Mouse (Mus musculus): Measurements from ENCODE around the gene Carm1. TPM values are rescaled to one million over a fixed set of nuclear protein-coding genes. Genes with fewer than 3 reads are reported as not detected.
"Not testable (repeated sequence)": the region's sequence is repeated elsewhere in the genome, so short reads cannot be mapped to it uniquely, and the experiment has no call there.

The Carm1 gene
- polyA plus RNA-seq, 1 experiment from 2014 or later, result 29.9 TPM

- Histone ChIP-seq H3K4me2 (no peak overlapping the region), H3K9me3 (no peaks in the 10 kb centered on the region), H3K9ac (no peak overlapping the region), H3K27ac (no peak overlapping the region), H3K4me3 (no peak overlapping the region), H3K36me3 (no peaks in the 10 kb centered on the region), H3K27me3 (no peaks in the 10 kb centered on the region), H3K4me1 (replicated peaks) (no peaks in the 10 kb centered on the region)
- 90% methylated on average over 6 of the region's 6 CpGs for WGBS
- no peak for ATAC-seq (ENCODE audit: low FRiP score)
Measured at GRCm38 (mm10) chr9:21517947-21518495, 28.7 kb upstream of the Carm1 start.

DNA sequence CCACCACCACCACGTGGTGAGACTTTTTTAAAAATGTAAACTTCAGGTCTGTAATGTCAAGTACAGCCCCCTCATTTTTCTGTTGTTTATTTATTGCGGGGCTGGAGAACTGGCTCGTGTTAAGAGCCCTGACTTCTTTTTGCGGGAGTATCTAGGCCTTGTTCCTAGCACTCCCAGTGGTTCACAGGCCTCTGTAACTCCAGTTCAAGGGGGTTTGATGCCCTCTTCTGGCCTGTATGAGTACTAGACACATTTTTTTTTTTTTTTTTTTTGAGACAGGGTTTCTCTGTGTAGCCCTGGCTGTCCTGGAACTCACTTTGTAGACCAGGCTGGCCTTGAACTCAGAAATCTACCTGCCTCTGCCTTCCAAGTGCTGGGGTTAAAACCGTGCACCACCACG, 28.0 kb upstream of the Carm1 start:
- not testable (repeated sequence) for H3K4me3 ChIP-seq; H3K9ac ChIP-seq; H3K36me3 ChIP-seq; ATAC-seq (ENCODE audit: low FRiP score); H3K9me3 ChIP-seq; H3K27me3 ChIP-seq; H3K4me1 ChIP-seq (replicated peaks); H3K4me2 ChIP-seq; H3K27ac ChIP-seq
- WGBS, result 89% methylated on average over 6 of the region's 6 CpGs

GRCm38 (mm10) chr9:21525142-21525936, 21.4 kb upstream of the Carm1 start:
- H3K9me3 ChIP-seq, result no peaks in the 10 kb centered on the region
- ATAC-seq (ENCODE audit: low FRiP score), result no peak

DNA sequence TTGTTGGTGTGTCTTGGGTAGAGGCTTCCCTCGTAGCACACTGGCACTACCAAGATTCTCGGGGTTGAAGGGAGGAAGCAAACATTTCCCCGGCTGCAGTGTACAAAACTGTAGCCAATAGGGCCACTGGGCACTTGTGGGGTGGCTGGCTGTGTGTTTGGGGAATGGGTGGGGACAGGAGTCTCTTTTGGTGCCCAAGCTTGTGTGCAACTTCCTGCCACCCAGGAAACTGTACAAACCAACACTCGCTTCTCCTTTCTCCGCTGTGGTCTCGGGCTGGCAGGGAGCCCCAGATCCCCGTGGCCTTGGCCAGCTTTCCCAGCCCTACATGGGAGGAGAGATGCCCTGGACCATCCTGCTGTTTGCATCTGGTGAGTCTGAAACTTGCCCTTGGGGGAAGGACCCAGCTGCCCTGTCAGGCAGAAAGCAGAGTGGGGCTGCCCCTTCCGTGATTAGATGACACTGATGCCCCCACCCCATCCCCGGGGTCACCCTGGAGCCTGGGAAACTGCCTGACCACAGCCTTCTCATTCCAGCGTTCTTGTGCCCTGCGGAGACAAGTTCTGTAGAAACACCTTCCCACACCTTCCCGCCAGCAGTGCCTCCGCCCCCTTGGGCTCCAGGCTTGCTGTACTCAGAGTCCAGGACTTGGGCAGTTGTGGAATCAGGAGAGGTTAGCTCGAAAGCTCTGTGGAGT, 20.6 kb upstream of the Carm1 start, which contains the start of gene AB124611:
AB124611 (plus strand) TSS at position 240 of the 697 bp plus-strand sequence.
- Histone ChIP-seq H3K36me3 (no peaks in the 10 kb centered on the region), H3K9me3 (no peaks in the 10 kb centered on the region), H3K4me3 (no peak within 1 kb of the TSS), H3K9ac (no peak within 1 kb of the TSS), H3K27me3 (no peaks in the 10 kb centered on the region), H3K27ac (no peak within 1 kb of the TSS), H3K4me1 (replicated peaks) (0 out of 2 replicates have a peak, but pooled peaks cover 5% of the 10 kb centered on the region), H3K4me2 (no peak within 1 kb of the TSS)
- ATAC-seq (ENCODE audit: low FRiP score), result no peak
- WGBS, result 68% methylated on average over 14 of the region's 14 CpGs

More at GRCm38 (mm10) chr9:21525142-21525936, 21.4 kb upstream of the Carm1 start:
- H3K4me3 ChIP-seq, result no peak overlapping the region
- no peaks in the 10 kb centered on the region for H3K36me3 ChIP-seq
- no peak overlapping the region for H3K9ac ChIP-seq
- 83% methylated on average over 7 of the region's 7 CpGs for WGBS
- no peak overlapping the region for H3K4me2 ChIP-seq
- H3K27ac ChIP-seq, result no peak overlapping the region
- no peaks in the 10 kb centered on the region for H3K27me3 ChIP-seq
- H3K4me1 ChIP-seq (replicated peaks), result 0 out of 2 replicates have a peak, but pooled peaks cover 5% of the 10 kb centered on the region

DNA sequence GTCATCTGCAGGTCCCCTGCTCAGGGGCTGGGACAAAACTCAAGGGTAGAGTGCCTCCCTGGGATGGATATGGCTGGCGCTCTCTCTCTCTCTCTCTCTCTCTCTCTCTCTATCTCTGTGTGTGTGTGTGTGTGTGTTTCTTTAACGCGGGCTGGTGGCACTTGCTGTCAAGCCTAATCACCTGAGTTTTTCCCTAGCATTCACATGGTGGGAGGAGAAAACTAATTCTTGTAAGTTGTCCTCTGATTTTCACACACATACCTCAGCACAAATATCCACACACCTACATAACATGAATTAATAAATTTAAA, 20.1 kb upstream of the Carm1 start:
- Histone ChIP-seq H3K36me3 (no peaks in the 10 kb centered on the region), H3K27ac (no peak overlapping the region), H3K27me3 (no peaks in the 10 kb centered on the region), H3K4me2 (no peak overlapping the region), H3K9me3 (no peaks in the 10 kb centered on the region), H3K9ac (no peak overlapping the region), H3K4me1 (replicated peaks) (0 out of 2 replicates have a peak, but pooled peaks cover 5% of the 10 kb centered on the region), H3K4me3 (no peak overlapping the region)
- 94% methylated on average over 3 of the region's 3 CpGs for WGBS
- no peak for ATAC-seq (ENCODE audit: low FRiP score)

GRCm38 (mm10) chr9:21527100-21527801, 19.4 kb upstream of the Carm1 start:
- Histone ChIP-seq H3K4me2 (no peak overlapping the region), H3K4me1 (replicated peaks) (0 out of 2 replicates have a peak, but pooled peaks cover 5% of the 10 kb centered on the region), H3K4me3 (no peak overlapping the region), H3K27me3 (no peaks in the 10 kb centered on the region), H3K27ac (no peak overlapping the region), H3K36me3 (no peaks in the 10 kb centered on the region), H3K9ac (no peak overlapping the region), H3K9me3 (no peaks in the 10 kb centered on the region)
- WGBS, result 98% methylated on average over 2 of the region's 2 CpGs
- no peak for ATAC-seq (ENCODE audit: low FRiP score)

- no peak overlapping the region for H3K9ac ChIP-seq
- no peaks in the 10 kb centered on the region for H3K36me3 ChIP-seq
- H3K4me1 ChIP-seq (replicated peaks), result 0 out of 2 replicates have a peak, but pooled peaks cover 5% of the 10 kb centered on the region
- no peaks in the 10 kb centered on the region for H3K27me3 ChIP-seq
- no peak for ATAC-seq (ENCODE audit: low FRiP score)
- no peaks in the 10 kb centered on the region for H3K9me3 ChIP-seq
- no peak overlapping the region for H3K27ac ChIP-seq
- 78% methylated on average over 1 of the region's 1 CpGs for WGBS
- no peak overlapping the region for H3K4me3 ChIP-seq
- no peak overlapping the region for H3K4me2 ChIP-seq
Measured at GRCm38 (mm10) chr9:21527917-21528324, 18.8 kb upstream of the Carm1 start.

DNA sequence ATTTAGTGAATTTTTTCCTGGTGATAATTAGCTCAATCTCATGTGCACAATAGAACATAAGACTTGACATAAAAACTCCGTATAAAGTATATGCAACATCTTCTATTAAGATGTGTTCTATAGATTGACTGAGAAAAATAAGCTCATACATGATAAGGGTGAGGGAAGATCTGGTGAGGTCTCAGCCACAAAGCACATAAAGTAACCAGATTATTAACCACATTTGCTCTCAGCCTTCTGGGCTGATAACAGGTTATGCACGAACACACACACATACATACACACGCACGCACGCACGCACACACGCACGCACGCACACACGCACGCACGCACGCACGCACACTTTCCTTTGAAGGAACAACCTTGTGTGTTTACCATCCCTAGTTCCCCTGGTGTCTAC, 10.2 kb upstream of the Carm1 start:
- Histone ChIP-seq H3K9ac (no peak overlapping the region), H3K4me2 (no peak overlapping the region), H3K9me3 (no peaks in the 10 kb centered on the region), H3K4me3 (no peak overlapping the region), H3K36me3 (no peaks in the 10 kb centered on the region), H3K4me1 (replicated peaks) (0 out of 2 replicates have a peak, but pooled peaks cover 3% of the 10 kb centered on the region), H3K27me3 (no peaks in the 10 kb centered on the region), H3K27ac (no peak overlapping the region)
- WGBS, result 97% methylated on average over 14 of the region's 14 CpGs
- ATAC-seq (ENCODE audit: low FRiP score), result no peak

DNA sequence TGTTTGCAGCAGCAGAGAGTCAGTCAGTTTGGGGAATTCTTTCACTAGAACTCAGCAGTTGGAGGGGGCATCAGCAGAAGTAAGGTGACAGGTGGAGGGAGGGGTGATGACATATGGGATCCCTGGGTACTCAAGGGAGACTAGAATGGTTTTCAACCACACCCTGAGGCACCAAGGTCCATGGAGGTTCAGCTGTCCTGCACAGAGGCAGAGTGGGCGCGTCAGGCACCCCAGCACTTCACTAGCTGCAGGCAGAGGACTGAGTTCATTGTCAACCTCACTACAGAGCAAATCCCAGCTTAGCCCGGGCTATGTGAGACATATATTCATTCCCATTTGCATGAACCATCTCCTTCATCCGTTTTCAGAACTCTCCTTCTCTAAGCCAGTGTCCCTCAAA, 9.7 kb upstream of the Carm1 start:
- no peak overlapping the region for H3K4me3 ChIP-seq
- H3K4me1 ChIP-seq (replicated peaks), result 0 out of 2 replicates have a peak, but pooled peaks cover 3% of the 10 kb centered on the region
- no peak for ATAC-seq (ENCODE audit: low FRiP score)
- H3K27me3 ChIP-seq, result no peaks in the 10 kb centered on the region
- WGBS, result 72% methylated on average over 4 of the region's 4 CpGs
- no peak overlapping the region for H3K9ac ChIP-seq
- H3K4me2 ChIP-seq, result no peak overlapping the region
- H3K36me3 ChIP-seq, result no peaks in the 10 kb centered on the region
- no peak overlapping the region for H3K27ac ChIP-seq
- H3K9me3 ChIP-seq, result no peaks in the 10 kb centered on the region

GRCm38 (mm10) chr9:21539981-21540753, 6.5 kb upstream of the Carm1 start:
- Histone ChIP-seq H3K27ac (no peak overlapping the region), H3K36me3 (no peaks in the 10 kb centered on the region), H3K27me3 (no peaks in the 10 kb centered on the region), H3K4me1 (replicated peaks) (peaks cover 10% of the 10 kb centered on the region), H3K4me2 (no peak overlapping the region), H3K9me3 (no peaks in the 10 kb centered on the region), H3K9ac (0 out of 2 replicates have a peak overlapping the region, but pooled peaks have one; percentile 24), H3K4me3 (no peak overlapping the region)
- no peak for ATAC-seq (ENCODE audit: low FRiP score)
- WGBS, result 80% methylated on average over 7 of the region's 7 CpGs

DNA sequence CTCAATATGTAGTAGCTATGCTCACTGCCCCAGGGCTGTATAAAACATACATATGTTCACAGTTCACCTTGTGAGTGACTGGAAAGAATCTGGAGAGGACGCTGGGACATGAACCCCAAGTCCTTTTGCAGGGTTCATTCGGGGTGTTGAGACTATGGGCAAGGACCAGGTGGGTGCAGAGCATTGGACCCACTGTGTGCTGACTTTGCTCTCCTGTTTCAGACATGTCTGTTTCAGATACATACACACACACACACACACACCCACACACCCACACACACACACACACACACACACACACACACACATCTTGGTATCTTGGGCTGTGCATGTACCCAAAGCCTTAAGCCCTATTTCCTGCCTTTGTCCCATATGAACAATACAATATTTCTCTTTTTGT, 4.7 kb upstream of the Carm1 start:
- not testable (repeated sequence) for H3K27me3 ChIP-seq; H3K4me3 ChIP-seq; H3K9me3 ChIP-seq; H3K36me3 ChIP-seq; H3K27ac ChIP-seq; H3K4me2 ChIP-seq; ATAC-seq (ENCODE audit: low FRiP score); H3K9ac ChIP-seq
- peaks cover 14% of the 10 kb centered on the region for H3K4me1 ChIP-seq (replicated peaks)
- 89% methylated on average over 2 of the region's 2 CpGs for WGBS
